Mouse (Mus musculus): ENCODE data around the gene Snx32. TPM values are rescaled to one million over a fixed set of nuclear protein-coding genes. Genes with fewer than 3 reads are reported as not detected.
A peak's percentile ranks its signal among the peaks of the same experiment; 100 is the strongest.

Gene Snx32
- polyA plus RNA-seq, 1 experiment from 2014 or later = 9.6 TPM

- Histone ChIP-seq H3K36me3 (peaks cover 7% of the 10 kb centered on the region), H3K4me1 (peaks cover 27% of the 10 kb centered on the region), H3K4me3 (no peak overlapping the region), H3K9me3 (replicated peaks) (no peaks in the 10 kb centered on the region), H3K27ac (replicated peaks) (no peak overlapping the region), H3K27me3 (ENCODE audit: low read depth, poor library complexity, severe bottlenecking) (peaks cover 10% of the 10 kb centered on the region; the same call in 1 of the 2 replicates)
- no peak for DNase-seq (ENCODE audit: low spot score)
- WGBS = 86% methylated on average over 3 of the region's 3 CpGs
Measured at GRCm38 (mm10) chr19:5472857-5473256, 37.5 kb downstream of the Snx32 start.

DNA sequence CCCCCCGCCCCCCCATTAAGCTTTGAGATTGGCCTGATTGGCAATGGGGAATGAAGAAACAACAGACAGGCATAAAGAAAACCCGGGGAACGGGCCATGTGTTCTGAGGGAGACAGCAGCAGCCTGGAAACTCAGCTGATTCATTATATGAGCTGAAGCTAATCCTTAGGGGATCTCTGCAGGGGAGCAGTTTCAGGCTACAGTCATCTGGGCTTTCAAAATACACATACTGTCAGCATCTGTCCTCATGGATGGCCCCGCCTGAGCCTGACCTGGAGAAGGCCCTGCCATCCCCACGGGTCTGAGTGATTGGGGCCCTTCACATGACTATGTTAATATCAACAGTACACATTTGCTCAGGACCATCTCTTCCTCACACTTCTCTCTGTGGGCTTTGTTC, 38.5 kb downstream of the Snx32 start:
- 63% methylated on average over 5 of the region's 5 CpGs for WGBS
- no peak for DNase-seq (ENCODE audit: low spot score)
- H3K27ac ChIP-seq (replicated peaks) = no peak overlapping the region
- H3K9me3 ChIP-seq (replicated peaks) = no peaks in the 10 kb centered on the region
- H3K36me3 ChIP-seq = peaks cover 8% of the 10 kb centered on the region
- peaks cover 27% of the 10 kb centered on the region for H3K4me1 ChIP-seq
- peaks cover 10% of the 10 kb centered on the region; the same call in 1 of the 2 replicates for H3K27me3 ChIP-seq (ENCODE audit: low read depth, poor library complexity, severe bottlenecking)
- H3K4me3 ChIP-seq = no peak overlapping the region

GRCm38 (mm10) chr19:5468374-5468773, 42.0 kb downstream of the Snx32 start, which contains the start of gene Ctsw:
Gene Ctsw (minus strand): TSS chr19:5468507.
- 54% methylated on average over 5 of the region's 5 CpGs for WGBS
- Histone ChIP-seq H3K4me1 (peaks cover 10% of the 10 kb centered on the region), H3K27ac (replicated peaks) (no peak within 1 kb of the TSS), H3K27me3 (ENCODE audit: low read depth, poor library complexity, severe bottlenecking) (no peaks in the 10 kb centered on the region), H3K4me3 (no peak within 1 kb of the TSS), H3K9me3 (replicated peaks) (no peaks in the 10 kb centered on the region), H3K36me3 (peaks cover 43% of the 10 kb centered on the region)
- DNase-seq (ENCODE audit: low spot score) = no peak

DNA sequence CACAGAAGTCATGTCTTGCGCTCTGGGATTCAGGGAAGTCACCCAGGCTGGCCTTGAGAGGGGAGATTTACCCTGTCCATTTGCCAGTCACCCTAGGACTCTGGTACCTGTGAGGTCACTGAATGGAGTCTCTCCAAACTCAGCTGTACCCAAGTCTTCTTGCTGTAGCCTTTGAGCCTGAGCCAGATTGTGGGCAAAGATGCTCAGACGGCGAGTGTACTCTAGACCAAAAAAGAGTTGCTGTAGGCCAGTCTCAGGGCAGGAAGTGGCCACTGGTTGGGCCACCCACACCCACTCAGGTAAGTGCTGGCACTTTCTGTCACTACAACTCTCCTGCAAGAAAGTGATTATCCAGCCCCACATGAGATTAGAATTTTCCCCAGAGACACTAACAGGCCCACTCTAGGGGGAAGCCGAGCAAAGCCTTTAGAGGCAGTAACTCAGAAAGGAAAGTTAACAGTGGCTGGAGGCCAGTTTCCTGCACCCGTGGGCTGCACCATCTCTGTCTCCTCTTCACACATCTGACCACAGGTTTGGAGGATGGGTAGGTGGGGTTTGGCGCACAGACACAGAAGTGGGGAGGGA, 43.3 kb downstream of the Snx32 start:
- H3K4me1 ChIP-seq = peaks cover 10% of the 10 kb centered on the region
- peaks cover 57% of the 10 kb centered on the region for H3K36me3 ChIP-seq
- no peak for DNase-seq (ENCODE audit: low spot score)
- WGBS = 90% methylated on average over 6 of the region's 6 CpGs
- no peaks in the 10 kb centered on the region for H3K9me3 ChIP-seq (replicated peaks)
- no peaks in the 10 kb centered on the region for H3K27me3 ChIP-seq (ENCODE audit: low read depth, poor library complexity, severe bottlenecking)
- no peak overlapping the region for H3K27ac ChIP-seq (replicated peaks)
- no peak overlapping the region for H3K4me3 ChIP-seq

GRCm38 (mm10) chr19:5465037-5465436, 45.3 kb downstream of the Snx32 start:
- no peaks in the 10 kb centered on the region for H3K9me3 ChIP-seq (replicated peaks)
- H3K4me3 ChIP-seq = no peak overlapping the region
- no peak overlapping the region for H3K27ac ChIP-seq (replicated peaks)
- peaks cover 58% of the 10 kb centered on the region for H3K36me3 ChIP-seq
- peaks cover 22% of the 10 kb centered on the region for H3K4me1 ChIP-seq
- WGBS = 94% methylated on average over 8 of the region's 8 CpGs
- no peak for DNase-seq (ENCODE audit: low spot score)
- no peaks in the 10 kb centered on the region for H3K27me3 ChIP-seq (ENCODE audit: low read depth, poor library complexity, severe bottlenecking)

GRCm38 (mm10) chr19:5463791-5464562, 46.4 kb downstream of the Snx32 start:
- Histone ChIP-seq H3K4me1 (peaks cover 27% of the 10 kb centered on the region), H3K9me3 (replicated peaks) (no peaks in the 10 kb centered on the region), H3K36me3 (peaks cover 58% of the 10 kb centered on the region), H3K27ac (replicated peaks) (peak overlapping the region; percentile 66), H3K27me3 (ENCODE audit: low read depth, poor library complexity, severe bottlenecking) (peaks cover 9% of the 10 kb centered on the region), H3K4me3 (peak overlapping the region; percentile 35)
- DNase-seq (ENCODE audit: low spot score) = peak; percentile 78
- 58% methylated on average over 15 of the region's 15 CpGs for WGBS

DNA sequence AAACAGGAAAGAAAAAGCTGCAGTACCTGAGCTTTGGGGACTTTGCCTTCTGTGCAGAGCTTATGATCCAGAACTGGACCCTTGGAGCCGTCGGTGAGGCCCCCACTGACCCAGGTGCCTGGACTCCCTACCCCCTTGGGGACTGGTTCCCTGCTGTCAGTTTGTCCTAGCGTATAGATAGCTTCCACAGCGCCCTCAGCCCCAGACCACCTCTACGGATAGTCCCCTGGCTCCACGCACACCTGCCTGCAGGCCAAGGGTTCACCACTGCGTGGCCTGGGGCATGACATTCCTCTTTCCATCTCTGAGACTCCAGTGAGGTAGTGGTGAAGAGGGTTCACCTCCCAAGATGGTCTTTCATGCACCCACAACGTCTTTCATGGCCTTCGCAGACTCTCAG, 47.1 kb downstream of the Snx32 start:
- WGBS = 90% methylated on average over 9 of the region's 9 CpGs
- H3K36me3 ChIP-seq = peaks cover 58% of the 10 kb centered on the region

DNA sequence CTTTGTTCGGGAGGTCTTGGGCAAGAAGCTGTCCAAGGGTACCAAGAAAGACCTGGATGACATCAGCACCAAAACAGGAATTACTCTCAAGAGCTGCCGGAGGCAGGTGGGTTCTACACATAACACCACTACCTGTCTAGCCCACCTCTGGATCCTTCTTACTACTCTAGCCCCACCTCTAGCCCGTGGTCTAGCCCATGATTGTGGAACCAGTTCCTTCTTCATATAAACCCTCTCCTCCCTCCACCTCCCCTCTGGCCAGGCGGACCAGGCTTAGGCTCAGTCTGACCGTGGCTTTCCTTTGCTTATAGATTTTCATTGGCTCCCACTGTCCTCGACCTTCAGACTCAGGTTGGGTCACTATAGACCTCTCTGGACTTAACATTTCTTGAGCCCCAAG, 48.9 kb downstream of the Snx32 start:
- Histone ChIP-seq H3K4me3 (peak overlapping the region; percentile 73), H3K36me3 (peaks cover 45% of the 10 kb centered on the region), H3K27ac (replicated peaks) (no peak overlapping the region), H3K27me3 (ENCODE audit: low read depth, poor library complexity, severe bottlenecking) (peaks cover 20% of the 10 kb centered on the region), H3K4me1 (peaks cover 45% of the 10 kb centered on the region), H3K9me3 (replicated peaks) (no peaks in the 10 kb centered on the region)
- DNase-seq (ENCODE audit: low spot score) = no peak
- 89% methylated on average over 6 of the region's 6 CpGs for whole genome bisulfite sequencing

More for the DNA sequence above, 47.1 kb downstream of the Snx32 start:
- Histone ChIP-seq H3K9me3 (replicated peaks) (no peaks in the 10 kb centered on the region), H3K4me3 (peak overlapping the region; percentile 14; the same call in 1 of the 2 replicates), H3K27ac (replicated peaks) (no peak overlapping the region), H3K4me1 (peaks cover 27% of the 10 kb centered on the region), H3K27me3 (ENCODE audit: low read depth, poor library complexity, severe bottlenecking) (peaks cover 17% of the 10 kb centered on the region)
- DNase-seq (ENCODE audit: low spot score) = no peak

DNA sequence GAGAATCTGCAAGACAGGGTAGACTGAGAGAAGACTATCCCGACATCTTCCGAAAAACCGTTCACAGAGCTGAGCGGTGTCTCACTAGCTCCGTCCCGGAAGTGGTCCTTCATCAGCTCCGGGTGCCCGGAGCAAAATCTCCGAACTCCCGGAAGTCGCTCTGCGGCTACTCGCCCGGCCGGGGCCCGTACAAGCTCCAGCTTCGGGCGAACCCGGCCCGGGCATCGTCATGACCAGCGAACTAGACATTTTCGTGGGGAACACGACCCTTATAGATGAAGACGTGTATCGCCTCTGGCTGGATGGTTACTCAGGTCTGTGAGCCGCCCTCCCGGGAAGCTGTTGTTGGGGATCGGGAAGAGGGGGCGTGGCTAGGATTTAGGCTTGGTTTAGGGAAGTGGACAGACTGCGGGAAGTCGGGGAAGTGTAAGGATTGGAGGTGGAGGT, 49.9 kb downstream of the Snx32 start, which contains the start of gene Fibp:
TSS of gene Fibp (plus strand) at position 151 of the 447 bp plus-strand sequence.
- H3K4me1 ChIP-seq = peaks cover 54% of the 10 kb centered on the region
- peak within 1 kb of the TSS; percentile 83 for H3K27ac ChIP-seq (replicated peaks)
- peaks cover 36% of the 10 kb centered on the region for H3K36me3 ChIP-seq
- WGBS = under 1% methylated on average over 32 of the region's 32 CpGs
- DNase-seq (ENCODE audit: low spot score) = peak; percentile 93
- peaks cover 22% of the 10 kb centered on the region for H3K27me3 ChIP-seq (ENCODE audit: low read depth, poor library complexity, severe bottlenecking)
- H3K9me3 ChIP-seq (replicated peaks) = no peaks in the 10 kb centered on the region
- H3K4me3 ChIP-seq = peak within 1 kb of the TSS; percentile 73

DNA sequence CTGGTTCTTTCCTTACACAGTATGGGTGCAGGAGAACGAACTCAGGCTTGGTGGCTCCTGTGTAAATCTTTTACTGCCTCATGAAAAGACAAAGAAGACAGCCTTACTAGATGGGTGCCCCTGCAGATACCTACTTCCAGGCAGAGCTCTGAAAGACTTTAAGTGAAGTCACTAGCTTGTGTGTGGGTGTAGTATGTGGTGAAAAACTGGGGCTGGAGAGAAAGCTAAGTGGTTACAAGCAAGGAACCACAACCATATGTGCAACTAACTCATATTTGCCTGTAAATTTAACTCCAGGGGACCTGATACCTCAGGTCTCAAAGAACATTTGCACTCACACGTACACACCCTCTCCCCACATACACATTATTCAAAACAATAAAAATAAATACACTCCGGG, 50.4 kb downstream of the Snx32 start:
- Histone ChIP-seq H3K27ac (replicated peaks) (peak overlapping the region; percentile 83), H3K4me1 (peaks cover 60% of the 10 kb centered on the region), H3K9me3 (replicated peaks) (no peaks in the 10 kb centered on the region), H3K36me3 (peaks cover 35% of the 10 kb centered on the region), H3K4me3 (peak overlapping the region; percentile 73), H3K27me3 (ENCODE audit: low read depth, poor library complexity, severe bottlenecking) (peaks cover 25% of the 10 kb centered on the region)
- 33% methylated on average over 3 of the region's 3 CpGs for WGBS
- no peak for DNase-seq (ENCODE audit: low spot score)

GRCm38 (mm10) chr19:5459019-5459418, 51.3 kb downstream of the Snx32 start:
- H3K4me3 ChIP-seq = no peak overlapping the region
- peaks cover 59% of the 10 kb centered on the region for H3K4me1 ChIP-seq

GRCm38 (mm10) chr19:5457746-5458442, 52.4 kb downstream of the Snx32 start, which contains the start of gene Ccdc85b:
Gene Ccdc85b (minus strand): TSS chr19:5457894.
- 15% methylated on average over 14 of the region's 14 CpGs for WGBS
- H3K9me3 ChIP-seq (replicated peaks) = no peaks in the 10 kb centered on the region
- peaks cover 28% of the 10 kb centered on the region for H3K36me3 ChIP-seq
- H3K27ac ChIP-seq (replicated peaks) = peak within 1 kb of the TSS; percentile 91
- peak within 1 kb of the TSS; percentile 68 for H3K4me3 ChIP-seq
- H3K4me1 ChIP-seq = peaks cover 54% of the 10 kb centered on the region
- DNase-seq (ENCODE audit: low spot score) = no peak
- peaks cover 25% of the 10 kb centered on the region for H3K27me3 ChIP-seq (ENCODE audit: low read depth, poor library complexity, severe bottlenecking)

More at GRCm38 (mm10) chr19:5459019-5459418, 51.3 kb downstream of the Snx32 start:
- Histone ChIP-seq H3K36me3 (peaks cover 35% of the 10 kb centered on the region), H3K27ac (replicated peaks) (no peak overlapping the region), H3K9me3 (replicated peaks) (no peaks in the 10 kb centered on the region), H3K27me3 (ENCODE audit: low read depth, poor library complexity, severe bottlenecking) (peaks cover 25% of the 10 kb centered on the region)
- 67% methylated on average over 7 of the region's 7 CpGs for WGBS
- DNase-seq (ENCODE audit: low spot score) = no peak

Data from midbrain, embryonic 10.5 days (tissue).